15 mouse cellular contexts compared by ENCODE assay signal in genomic region chr14:87305481-87305880, GRCm38 (mm10).
"Had no signal": no experiment of that assay in that cellular context is flagged by ENCODE, and none has a peak within 500 bp of the region (broad histone marks: within the 10 kb centered on the region; RNA-seq: fewer than 3 reads in every experiment).

No protein-coding gene starts in this region.

- H3K27ac ChIP-seq: lung, embryonic 15.5 days; macrophage; midbrain, embryonic 13.5 days; midbrain, embryonic 15.5 days; neural tube, embryonic 12.5 days; stomach, embryonic 15.5 days; stomach, postnatal 0 days had no signal

- DNase-seq: lung, adult 2 months; lung, postnatal 14 days; lung, postnatal 36 days; right cerebral cortex, postnatal 14 days; thymus, adult 2 months; thymus, postnatal 25 days; thymus, postnatal 4 days had no signal

- H3K4me3 ChIP-seq: lung, embryonic 15.5 days; megakaryocyte, embryonic 14.5 days; midbrain, embryonic 13.5 days; midbrain, embryonic 15.5 days; neural tube, embryonic 12.5 days; stomach, embryonic 15.5 days had no signal
